Mouse (Mus musculus) heart, postnatal 10 days (tissue): ENCODE measurements around the gene Adssl1. TPM values are rescaled to one million over a fixed set of nuclear protein-coding genes. Genes with fewer than 3 reads are reported as not detected.

Experiments used
- DNase-seq, 2 experiments: peaks; one replicate each; pipeline ENCODE4 v3.0.0; 2021
- intact Hi-C: fragments of 180-260 bp; cut with DNase I; formaldehyde crosslinking; loops from one replicate; pipeline ENCODE4 v1.15.1; 2025
- total RNA-seq, 2 experiments: library from RNA; stranded (reverse); gene quantifications; 2 replicates each; pipeline ENCODE4 v1.2.3; 2021

Gene Adssl1
- 100 to 1,000 TPM; 129 to 136 TPM for total RNA-seq

DNA sequence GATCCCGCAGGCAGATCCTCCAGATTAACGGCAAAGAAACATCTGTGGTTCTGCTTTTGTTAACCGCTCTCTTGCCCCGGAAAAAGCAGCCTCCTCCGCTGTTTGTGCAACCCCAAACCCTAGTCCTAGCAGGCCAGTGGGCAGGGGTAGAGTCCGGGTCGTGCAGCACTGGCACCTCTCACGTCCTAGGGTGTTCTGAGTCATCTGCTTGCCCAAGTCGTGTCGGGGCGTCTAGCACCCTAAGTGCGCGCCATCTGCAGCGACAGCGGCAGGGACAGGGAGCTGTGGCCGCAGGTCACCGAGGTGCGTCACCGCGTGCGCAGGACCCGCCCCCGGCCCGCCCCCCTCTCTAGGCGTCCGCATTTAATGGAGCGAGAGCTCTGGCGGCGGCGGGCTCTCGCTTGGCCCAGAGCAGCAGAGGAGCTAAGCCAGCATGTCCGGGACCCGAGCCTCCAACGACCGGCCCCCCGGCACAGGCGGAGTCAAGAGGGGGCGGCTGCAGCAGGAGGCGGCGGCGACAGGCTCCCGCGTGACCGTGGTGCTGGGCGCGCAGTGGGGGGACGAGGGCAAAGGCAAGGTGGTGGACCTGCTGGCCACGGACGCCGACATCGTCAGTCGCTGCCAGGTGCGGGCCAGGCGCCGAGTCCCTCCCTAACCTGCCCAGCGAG is at the start of gene Adssl1:
Adssl1 (plus strand) TSS at position 360 of the 668 bp plus-strand sequence.
- DNase-seq: peak; percentile 78 to 85
- intact Hi-C loops: loop anchor here (5.0 kb wide), 1 partner anchor 128 kb away; no protein-coding TSS in a partner anchor

DNA sequence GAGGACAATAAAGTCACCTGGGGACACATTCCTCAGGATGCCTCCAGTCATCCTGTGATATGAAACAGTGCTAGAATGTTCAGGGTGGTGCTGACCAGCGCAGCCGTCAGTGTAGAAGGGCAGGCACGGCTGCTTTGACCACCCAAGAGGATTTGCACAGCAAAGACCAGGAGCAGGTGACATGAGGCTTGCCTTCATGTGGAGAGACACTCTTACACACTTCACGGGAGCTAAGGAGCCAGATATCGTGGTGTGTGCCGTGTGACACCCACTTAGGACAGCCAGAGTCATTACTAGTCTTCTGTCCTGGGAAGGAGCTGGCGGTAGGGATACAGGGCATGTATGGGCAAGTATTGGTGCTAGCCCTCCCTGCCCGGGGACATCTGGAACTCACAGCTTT is 49.7 kb upstream of the Adssl1 start:
- intact Hi-C loops: no loop called here
- no peak for DNase-seq

DNA sequence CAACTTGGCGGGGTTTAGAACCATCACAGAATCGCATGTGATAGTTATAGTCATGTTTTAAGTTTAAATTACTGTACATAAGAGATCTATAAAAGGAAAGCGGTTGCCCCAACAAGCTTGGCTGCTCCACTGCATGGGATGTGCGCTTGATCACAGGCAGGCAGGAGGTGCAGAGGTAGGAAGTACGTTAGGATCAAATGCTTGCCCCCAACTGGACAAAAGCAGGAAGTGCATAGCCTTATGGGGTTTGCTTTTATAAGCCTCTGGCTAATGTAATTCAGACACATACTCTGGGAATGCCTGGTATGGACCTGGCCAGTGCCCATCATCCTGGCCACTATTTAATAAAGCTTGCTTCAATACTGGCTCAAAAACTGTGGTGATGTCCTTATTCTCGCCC is 48.8 kb upstream of the Adssl1 start:
- intact Hi-C loops: no loop called here
- no peak for DNase-seq

DNA sequence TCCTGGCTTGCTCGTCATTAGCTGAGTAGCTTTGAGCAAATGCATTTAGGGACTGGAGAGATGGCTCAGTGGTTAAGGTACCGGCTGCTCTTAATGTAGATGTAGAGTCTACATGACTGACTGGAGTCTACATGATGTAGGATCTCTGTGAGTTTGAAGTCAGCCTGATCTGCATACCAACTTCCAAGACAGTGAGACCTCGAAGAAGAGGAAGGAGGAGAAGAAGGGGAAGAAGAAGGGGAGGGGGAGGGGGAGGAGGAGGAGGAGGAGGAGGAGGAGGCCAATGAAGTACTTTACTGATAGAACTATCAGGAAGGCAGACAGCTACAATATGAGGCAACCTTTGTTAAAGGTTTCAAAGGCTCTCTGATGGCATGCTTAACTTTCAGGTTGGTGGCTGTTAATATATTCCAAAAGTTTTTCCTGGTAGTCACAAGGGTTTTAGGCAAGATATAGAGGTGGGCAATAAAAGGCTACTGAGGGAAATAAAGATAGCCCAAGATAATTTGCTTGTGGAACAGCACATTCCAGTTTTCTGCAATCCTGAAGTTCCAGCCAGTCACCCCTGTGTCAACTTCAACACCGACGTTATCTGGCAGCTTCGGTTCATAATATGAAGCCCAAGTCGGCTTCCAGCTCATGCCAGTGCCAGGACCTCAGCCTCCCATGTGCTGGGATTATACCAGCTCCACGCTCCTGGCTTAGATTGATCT is 44.4 kb upstream of the Adssl1 start:
- intact Hi-C loops: no loop called here
- no peak for DNase-seq

DNA sequence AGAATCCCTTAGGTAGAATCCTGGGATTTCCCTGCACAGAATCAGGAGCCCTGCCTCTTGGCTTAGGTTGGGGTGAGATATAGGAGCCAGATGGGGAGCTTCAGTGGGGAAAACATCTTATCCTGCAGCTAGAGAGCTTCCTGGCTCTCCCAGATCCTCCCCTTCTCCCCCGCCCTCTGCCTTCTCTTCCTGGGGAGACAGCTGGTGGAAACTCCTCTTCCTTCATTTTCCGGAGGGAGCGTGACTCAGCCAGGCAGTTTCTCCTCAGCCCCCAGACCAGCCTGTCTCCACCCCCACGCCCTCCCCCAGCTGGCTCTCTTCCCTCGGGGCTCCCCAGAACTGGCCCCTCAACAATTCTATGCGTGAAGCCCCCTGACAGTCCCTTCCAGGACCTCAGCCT is 43.5 kb upstream of the Adssl1 start:
- intact Hi-C loops: no loop called here
- DNase-seq: peak; percentile 50 to 60

DNA sequence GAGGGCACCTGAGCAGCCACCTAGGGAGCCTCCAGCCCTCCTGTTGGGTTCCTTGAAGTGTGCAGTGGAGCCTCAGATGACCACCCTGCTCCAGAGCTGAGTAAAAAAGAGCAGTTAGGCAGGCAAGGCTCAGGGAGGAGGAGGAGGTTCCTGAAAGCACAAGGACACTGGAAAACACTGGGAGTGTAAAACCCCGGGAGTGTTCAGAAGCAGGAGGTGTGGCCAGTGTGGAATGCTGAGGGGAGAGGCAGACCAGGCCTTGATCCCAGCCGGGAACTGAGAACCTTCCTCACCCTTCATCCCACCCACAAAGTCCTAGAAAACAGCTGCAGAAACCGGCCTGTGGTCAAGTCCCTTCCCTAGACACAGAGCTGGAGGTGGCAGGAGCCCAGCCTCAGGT is 43.1 kb upstream of the Adssl1 start:
- DNase-seq: no peak

DNA sequence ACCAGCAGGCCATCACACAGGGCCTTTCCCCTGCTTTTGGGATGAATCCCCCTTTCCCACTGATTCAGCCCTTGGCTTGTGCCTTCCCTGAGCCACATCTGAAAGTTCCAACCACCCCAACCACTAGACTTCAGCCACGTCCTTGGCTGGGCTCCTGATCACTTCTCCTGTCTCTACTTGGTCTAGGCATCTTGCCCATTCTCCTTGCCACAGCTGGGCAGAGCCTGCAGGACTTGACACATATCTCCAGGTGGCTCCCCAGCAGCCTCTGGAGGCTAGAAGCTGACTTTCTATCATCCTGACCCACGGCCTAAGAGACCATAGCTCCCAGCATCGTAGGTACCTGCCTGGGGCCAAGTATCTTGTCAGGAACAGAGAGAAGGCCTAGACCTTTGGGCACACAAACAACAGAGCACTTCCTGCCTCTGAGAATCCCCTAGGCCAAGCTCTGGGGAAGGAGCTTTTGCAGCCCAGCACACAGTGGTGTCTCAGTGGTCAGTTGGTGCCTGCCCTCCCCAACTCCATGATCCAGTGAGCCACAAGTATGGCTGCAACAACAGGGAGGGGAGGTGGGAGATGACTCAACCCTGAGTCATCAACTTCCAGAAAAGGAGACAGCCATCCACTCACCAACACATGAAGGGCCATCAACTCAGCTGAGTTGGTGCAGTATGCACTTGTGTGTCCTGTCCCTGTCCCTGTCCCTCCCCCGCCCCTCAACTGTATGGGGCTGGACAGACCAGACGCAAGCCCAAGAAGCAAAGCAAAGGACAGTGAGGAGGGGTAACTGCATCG is 41.4 kb upstream of the Adssl1 start:
- intact Hi-C loops: no loop called here
- DNase-seq: peak in 1 of 2 experiments; percentile 50

More for the DNA sequence above, 43.1 kb upstream of the Adssl1 start:
- intact Hi-C loops: no loop called here

DNA sequence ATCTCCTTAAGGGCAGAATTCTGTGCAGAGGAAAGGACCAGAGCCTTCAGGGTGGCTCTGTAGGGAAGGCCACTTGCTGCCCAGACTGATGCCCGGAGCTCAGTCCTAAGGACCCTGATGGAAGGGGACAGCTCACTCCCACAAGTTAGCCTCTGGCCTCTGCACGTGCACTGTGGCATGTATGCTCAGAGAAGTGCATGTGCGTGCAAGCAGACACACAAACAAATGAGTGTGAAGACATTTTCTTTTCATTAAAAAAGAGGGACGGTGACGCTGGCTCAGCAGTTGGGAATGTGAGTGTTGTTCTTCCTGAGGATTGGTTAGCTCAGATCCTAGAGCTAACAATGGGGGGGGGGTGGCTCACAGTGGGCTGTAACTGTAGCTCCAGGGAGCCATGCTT is 40.4 kb upstream of the Adssl1 start:
- no peak for DNase-seq
- intact Hi-C loops: no loop called here

DNA sequence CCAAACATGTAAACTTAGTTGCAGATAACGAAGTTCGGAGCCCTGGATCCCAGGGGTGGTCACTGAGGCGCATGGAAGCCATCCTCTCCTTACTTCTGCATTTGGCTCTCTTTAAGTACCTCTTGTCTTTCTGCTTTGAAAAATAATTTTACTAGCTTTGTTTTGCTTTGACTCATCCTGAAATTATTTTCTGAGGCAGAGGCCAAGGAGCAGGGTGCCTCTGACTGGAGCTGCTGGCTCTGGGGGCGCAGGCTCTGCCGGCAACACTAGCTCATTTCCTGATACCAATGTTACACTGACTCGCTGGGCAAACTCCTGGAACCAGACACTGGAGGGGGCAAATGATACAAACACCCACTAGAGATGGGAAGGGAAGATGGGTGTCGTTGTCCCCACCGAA is 39.9 kb upstream of the Adssl1 start:
- no peak for DNase-seq
- intact Hi-C loops: no loop called here

DNA sequence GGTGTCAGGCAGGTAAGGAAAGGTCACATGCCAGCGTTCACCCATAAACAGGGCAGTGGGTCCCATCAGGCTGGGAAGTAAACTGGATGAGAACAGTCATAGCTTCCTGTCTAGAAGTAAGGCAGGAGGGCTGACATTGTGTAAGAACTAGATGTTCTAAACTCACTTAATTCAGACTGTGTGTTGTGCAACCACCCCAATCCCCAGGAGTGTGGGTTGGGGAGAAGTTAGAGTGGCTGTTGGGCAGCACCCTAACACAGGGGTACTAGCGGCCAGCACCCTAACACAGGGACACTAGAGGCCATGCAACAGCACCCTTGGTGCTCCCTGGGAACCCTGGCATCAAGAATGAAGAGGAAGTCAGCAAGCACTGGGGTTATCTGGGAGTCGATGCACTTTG is 38.7 kb upstream of the Adssl1 start:
- DNase-seq: no peak

DNA sequence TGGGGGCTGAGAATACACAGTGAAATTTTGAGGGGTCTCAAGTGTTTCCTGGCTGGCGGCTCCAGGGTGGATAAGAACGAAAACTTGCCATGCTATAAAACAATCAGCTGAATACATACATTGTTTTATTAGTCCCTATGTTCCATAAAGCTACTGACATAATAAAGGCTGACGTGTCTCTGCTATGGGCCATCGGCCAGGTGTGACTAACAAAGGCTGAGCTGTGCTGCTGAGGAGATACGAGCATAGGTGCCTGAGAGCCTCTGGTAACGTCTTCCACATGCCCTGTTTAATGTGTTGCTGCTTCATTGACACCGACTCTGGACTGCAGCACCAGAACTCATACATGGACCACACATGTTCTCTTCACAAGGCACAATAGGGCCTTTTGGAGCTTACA is 34.9 kb upstream of the Adssl1 start:
- DNase-seq: no peak
- intact Hi-C loops: no loop called here

More for the DNA sequence above, 38.7 kb upstream of the Adssl1 start:
- intact Hi-C loops: no loop called here

DNA sequence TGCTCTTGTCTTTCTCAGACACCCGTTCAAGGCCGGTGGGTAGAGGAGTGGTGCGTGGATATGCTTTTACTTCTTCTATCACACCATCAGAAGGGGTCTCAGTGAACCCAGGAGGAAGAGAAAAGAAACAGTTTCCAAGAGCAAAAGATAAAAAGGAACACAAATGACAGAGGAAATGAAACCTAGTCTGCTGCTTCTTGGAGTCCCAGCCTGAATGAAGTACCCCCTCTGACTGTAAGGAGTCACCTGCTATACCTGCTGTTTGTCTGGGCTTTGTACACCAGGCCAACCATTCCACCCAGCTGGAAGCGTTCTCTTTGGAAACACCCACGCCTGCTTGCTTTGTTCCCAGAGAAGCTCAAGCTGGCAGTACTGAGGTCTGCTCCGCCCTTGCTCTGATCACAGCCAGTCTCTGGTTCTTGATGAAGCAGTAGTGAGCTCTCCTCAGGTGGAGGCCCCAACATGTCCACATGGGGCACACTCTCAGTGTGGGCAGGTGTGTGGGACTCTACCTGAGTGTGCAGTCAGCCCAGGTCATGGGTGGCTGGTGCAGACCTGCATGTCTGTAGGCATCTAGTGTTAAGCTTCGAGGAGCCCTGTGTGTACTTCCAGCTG is 33.8 kb upstream of the Adssl1 start:
- DNase-seq: no peak
- intact Hi-C loops: no loop called here

DNA sequence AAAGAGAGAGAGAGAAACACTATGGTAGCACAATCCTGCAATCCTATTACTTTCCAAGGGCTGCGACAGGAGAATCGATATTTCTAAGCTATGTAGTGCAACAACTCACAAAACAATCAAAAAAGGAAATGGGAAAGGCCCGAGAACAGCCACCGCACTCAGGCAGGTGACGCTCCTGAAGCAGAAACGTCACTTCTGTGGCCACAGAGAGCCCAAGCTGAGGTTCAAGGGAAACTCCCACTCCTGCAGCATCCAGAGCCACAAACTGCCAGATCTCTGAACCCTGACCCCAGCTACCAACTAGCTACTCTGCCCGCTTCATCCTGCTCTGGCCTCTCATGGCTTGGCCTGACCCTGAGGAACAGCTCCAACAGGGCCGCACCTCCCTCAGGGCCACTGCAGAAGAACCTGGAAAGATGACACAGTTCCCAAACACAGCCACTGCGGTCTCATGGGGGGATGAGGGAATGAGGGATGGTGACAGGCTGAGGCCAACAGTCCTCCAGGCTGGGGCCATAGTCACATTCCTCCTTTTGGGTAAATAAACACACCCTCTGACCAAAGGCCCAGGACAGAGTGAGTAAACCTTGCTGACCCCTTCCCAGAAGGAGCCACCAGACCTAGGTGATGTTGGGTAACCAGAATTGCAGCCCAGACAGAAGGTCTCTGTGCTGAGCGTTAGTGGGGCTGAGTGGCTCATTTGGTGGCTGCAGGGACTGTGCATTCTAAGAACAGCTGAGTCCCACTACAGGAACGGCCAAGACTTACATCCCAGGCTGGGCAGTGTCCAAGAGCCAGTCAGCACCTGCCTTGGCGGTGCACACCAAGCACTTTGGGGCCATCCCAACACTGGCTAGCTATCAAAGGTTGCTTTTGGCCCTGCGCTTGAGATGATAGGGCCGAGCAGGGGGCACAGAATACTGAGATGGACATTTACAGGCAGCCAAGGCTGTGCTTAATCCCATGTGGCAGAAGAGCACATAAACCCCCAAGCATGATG is 32.4 kb upstream of the Adssl1 start:
- intact Hi-C loops: no loop called here
- DNase-seq: peak; percentile 76 to 80

DNA sequence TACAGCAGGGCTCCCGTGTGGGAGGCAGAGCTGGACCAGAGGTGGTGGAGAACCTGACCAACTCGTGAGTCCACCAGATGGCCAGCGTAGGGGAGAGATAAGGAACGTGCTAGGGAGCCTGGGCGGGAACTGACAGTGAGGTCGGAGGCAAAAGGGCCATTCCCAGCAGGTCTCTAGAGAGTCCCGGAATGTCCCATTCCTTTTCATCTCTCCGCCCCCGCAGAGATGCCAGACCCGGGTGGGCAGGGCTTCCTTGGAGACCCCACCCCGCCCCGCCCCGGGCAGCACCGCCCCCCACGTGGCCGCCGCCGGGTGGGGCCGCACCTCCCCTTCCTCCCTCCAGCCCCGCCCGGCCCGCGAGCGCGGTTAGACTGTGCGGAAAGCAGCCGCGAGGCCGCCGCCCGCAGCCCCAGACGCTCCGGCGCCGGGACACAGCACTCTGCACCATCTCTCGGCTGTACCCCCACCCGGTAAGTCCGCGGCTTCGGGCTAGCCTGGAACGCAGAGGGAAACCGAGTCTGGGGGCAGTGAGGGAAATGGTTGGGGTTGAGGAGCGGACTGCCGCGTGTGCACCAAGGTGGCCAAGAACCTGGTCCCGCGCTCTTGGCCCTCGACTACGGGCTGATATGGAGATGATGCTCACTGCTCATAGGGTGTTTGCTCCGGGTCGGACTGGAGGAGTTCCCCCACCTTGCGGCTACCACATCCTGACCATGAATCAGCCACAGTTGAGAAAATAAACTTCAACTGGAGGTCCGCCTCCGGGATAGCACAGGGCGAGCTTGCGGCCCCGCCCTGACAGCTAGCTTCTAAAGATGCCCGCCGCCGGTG is 31.2 kb upstream of the Adssl1 start, which contains the start of gene Inf2:
Inf2 (plus strand) TSS at position 359 of the 831 bp plus-strand sequence.
- DNase-seq: peak; percentile 80 to 82
- intact Hi-C loops: no loop called here

DNA sequence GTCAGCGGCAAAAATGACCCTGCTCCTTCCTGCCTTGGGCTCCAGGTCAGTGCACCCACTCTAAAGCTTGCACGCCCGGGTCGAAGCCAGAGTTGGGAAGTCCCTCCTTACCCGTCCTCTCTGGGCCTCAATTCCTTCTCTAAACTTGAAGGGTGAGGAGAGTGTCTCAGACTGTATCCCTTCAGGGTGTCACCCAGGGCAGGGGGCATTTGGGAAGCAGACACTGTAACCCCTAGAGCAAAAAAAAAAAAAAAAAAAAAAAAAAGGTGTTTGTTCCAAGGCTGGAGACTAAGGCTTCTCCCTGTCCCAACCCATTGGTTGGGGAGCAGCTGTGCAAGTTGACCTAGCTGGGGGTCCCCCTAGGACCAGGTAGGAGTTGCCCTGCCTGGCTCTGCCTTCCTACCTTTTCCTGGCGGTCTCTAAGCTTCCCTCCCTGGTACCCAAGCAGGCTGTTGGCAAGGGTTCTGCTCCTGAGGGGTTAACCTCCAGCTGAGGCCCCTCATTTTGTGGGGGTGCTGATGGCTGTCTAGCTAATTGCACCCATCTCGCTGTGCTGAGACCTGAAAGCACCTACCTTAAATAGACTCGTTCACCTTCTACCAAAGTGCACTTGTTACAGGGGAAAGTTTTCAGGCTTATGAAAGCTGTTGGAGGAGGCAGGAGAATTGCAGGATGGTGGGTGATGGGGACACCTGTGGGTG is 30.2 kb upstream of the Adssl1 start:
- no peak for DNase-seq
- intact Hi-C loops: no loop called here

DNA sequence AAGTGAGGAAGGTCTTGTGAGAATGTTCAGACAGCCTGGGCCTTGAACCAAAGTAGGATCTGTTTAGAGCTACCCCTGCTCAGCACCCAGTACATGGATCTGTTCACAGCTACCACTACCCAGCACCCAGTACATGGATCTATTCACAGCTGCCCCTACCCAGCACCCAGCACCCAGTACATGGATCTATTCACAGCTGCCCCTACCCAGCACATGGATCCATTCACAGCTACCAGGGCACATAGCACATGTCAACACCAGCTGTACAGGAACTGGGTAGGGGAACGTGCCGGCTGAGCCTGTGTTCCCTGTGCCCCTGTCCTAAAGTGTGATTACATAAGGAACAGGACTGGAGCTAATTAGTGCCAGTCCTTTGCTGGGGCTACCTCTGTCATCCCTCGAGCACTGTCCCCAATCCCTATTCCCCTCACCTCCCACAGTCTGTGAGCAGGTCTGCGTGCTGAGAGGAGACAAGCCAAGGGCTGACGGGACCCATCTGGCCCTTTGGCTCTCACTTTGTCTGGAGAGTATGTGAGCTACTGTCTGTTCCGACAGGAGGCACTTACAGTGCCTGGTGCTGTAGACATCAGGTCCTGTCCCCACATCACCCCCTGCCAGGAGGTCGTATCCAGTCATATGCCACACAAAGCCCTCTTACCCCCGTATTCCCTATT is 29.1 kb upstream of the Adssl1 start:
- DNase-seq: peak; percentile 49 to 52
- intact Hi-C loops: no loop called here

DNA sequence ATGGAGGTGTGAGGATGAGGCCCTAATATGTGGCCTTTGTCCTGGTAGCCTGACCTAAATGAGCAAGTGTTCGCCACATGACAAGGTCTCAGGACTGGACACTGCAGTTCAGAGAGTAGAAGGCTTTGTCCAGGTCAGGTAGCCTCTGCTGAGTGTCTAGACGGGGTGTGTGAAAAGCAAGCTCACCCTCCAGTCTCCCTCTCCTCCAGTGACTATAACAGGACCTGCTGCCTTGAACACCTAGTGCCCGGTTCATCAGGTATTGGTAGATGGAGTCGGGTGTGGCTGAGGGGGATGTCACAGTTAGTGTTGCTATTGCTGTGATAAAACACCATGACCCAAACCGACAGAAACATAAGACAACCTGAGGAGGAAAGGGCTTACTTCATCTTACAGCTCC is 28.6 kb upstream of the Adssl1 start:
- intact Hi-C loops: no loop called here
- no peak for DNase-seq

DNA sequence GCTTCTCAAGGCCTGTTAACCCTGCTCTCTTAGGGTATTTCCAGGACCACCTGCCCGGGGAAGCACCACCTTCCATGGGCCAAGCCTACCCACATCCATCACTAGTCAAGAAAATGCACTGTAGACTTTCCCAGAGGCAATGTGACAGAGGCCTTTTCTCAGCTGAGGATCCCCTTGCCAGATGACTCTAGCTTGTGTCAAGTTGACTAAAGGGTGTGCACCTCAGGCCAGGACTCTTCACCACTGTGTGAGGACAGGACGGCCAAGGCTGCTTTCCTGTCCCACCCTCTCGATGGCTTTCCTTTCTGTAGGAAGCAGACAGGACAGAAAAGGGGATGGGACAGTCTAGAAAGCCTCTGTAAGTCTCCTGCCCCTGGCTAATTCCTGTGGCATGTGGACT is 28.1 kb upstream of the Adssl1 start:
- no peak for DNase-seq
- intact Hi-C loops: no loop called here
